Mouse (Mus musculus) heart, postnatal 0 days (tissue): Measurements from ENCODE around the gene Myh3.

ENCODE experiments used
- CTCF ChIP-seq: IDR thresholded peaks from 2 replicates; pipeline ENCODE4 v1.5.1; 2016; ENCODE audit warnings: antibody characterized with exemption, control low read depth, low read depth
- EP300 ChIP-seq: IDR thresholded peaks from 2 replicates; pipeline ENCODE4 v1.6.1; 2016; ENCODE audit warnings: antibody characterized with exemption, low read depth

- TF ChIP-seq CTCF (no peak), EP300 (no peak)
Measured at GRCm38 (mm10) chr11:67119539-67120070, 41.5 kb downstream of the Myh3 start.
